Mouse (Mus musculus) midbrain, embryonic 11.5 days (tissue): ENCODE measurements at regions not wholly inside any gene's neighbourhood (a gene's known extent, or its start where the extent isn't known, plus 50 kb on each side); places are given as distances from the start of the nearest gene placed in this dataset.

Experiments
- ATAC-seq: fragments of 200-750 bp; cut with Nextera tagmentation; 2 replicates; pipeline ENCODE4 v1.8.0; 2017; ENCODE audit warnings: moderate TSS enrichment, moderate library complexity; ENCODE audit not compliant: low FRiP score
- DNase-seq: peaks from one replicate; pipeline ENCODE4 v3.0.0; 2015; ENCODE audit warnings: low spot score; ENCODE audit errors: missing footprints
- H3K27ac ChIP-seq: fragments of 300-500 bp; sonication (generic); 2 replicates; pipeline ENCODE4 v1.5.1; 2014; ENCODE audit warnings: low read depth, low read length
- H3K27me3 ChIP-seq: fragments of 300-500 bp; sonication (generic); 2 replicates; pipeline ENCODE4 v1.6.1; 2014; ENCODE audit warnings: mild to moderate bottlenecking, low read length, moderate library complexity, mixed read lengths; ENCODE audit not compliant: control insufficient read depth, insufficient read depth
- H3K36me3 ChIP-seq: fragments of 300-500 bp; sonication (generic); 2 replicates; pipeline ENCODE4 v1.6.1; 2014; ENCODE audit warnings: mild to moderate bottlenecking, low read length, moderate library complexity, mixed read lengths; ENCODE audit not compliant: control insufficient read depth, insufficient read depth
- H3K4me1 ChIP-seq: fragments of 300-500 bp; sonication (generic); 2 replicates; pipeline ENCODE4 v1.6.1; 2014; ENCODE audit warnings: low read length; ENCODE audit not compliant: control insufficient read depth, insufficient read depth
- H3K4me2 ChIP-seq: fragments of 300-500 bp; sonication (generic); 2 replicates; pipeline ENCODE4 v1.6.1; 2014; ENCODE audit warnings: mild to moderate bottlenecking, moderate library complexity
- H3K4me3 ChIP-seq: fragments of 300-500 bp; sonication (generic); 2 replicates; pipeline ENCODE4 v1.5.1; 2014; ENCODE audit warnings: low read depth, low read length
- H3K9ac ChIP-seq: fragments of 300-500 bp; sonication (generic); 2 replicates; pipeline ENCODE4 v1.6.1; 2014; ENCODE audit warnings: low read length
- H3K9me3 ChIP-seq: fragments of 300-500 bp; sonication (generic); 2 replicates; pipeline ENCODE4 v1.6.1; 2016; ENCODE audit warnings: low read length; ENCODE audit not compliant: control insufficient read depth
- WGBS: fragments of 180-500 bp; shearing (Covaris S2); extraction: QIAGEN DNeasy Blood & Tissue Kit; methylation state at CpG from one replicate; pipeline ENCODE4 v1.1.7; 2014; 5-methylcytosine and 5-hydroxymethylcytosine counted together

DNA sequence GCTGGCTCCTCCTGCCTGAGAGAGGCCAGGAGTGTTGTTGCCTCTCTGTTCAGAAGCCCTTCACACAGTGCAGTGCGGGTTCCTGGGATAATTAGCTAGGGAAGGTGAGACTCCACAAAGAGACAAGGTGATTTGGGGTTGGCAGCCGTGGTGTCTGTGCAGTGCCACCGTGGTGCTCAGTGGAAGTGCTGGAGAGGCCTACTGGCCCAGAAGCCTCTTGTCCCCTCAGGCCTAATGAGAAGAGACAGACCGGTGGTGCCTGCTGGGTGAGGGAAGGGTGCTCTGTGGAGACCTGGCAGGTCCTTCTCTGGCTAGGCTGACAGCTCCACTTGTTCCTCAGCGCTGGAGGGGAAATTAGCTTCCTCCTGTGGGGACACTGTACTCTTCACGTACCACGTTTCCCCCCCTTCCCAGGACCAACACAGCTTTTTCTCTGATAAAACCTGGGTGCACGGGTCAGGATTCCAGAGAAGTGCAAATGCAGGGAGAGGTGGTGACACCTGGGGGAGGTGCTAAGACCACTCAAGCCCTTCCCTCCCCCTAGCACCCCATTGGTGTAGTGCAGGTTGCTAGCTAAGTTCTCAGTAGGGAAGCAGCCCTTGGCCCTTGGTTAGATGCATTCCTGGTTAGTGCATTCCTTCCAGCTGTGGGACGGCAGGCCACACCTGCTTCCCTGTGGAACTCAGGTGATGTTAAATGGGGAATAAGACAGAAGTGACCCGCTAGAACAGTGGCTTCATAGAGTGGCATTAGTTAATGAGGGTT is 129.2 kb upstream of the Gjb5 start:
- ATAC-seq: no peak
- Histone ChIP-seq H3K9me3 (no peaks in the 10 kb centered on the region), H3K36me3 (no peaks in the 10 kb centered on the region), H3K27ac (no peak overlapping the region), H3K4me3 (no peak overlapping the region), H3K27me3 (no peaks in the 10 kb centered on the region), H3K4me2 (no peak overlapping the region), H3K4me1 (no peaks in the 10 kb centered on the region), H3K9ac (no peak overlapping the region)
- no peak for DNase-seq
- 44% methylated on average over 10 of the region's 10 CpGs for WGBS

GRCm38 (mm10) chr4:127485238-127485637 is 127.3 kb upstream of the Gjb5 start:
- no peak for ATAC-seq
- Histone ChIP-seq H3K9me3 (no peaks in the 10 kb centered on the region), H3K4me3 (no peak overlapping the region)

DNA sequence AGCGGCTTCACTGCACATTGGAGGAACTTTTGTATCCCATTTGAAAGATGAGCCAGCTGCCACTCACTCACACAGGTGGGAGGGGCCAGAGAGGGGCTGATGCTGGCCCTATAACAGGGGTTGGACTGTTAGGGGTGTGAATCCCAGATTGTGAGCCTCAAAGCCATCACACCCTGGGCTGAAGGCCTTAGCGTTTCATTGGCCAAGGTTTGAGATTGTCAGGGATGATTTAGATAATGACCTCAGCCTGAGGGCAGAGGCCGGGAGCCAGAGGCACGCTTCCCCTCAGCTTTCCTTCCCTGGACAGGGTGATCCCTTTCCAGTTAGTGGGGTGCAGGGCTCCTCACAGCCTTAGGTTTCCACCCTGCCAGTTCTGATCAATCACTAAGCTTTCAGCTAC is 124.5 kb upstream of the Gjb5 start:
- DNase-seq (no peak), ATAC-seq (no peak)
- Histone ChIP-seq H3K4me3 (no peak overlapping the region), H3K27me3 (no peaks in the 10 kb centered on the region), H3K9ac (no peak overlapping the region), H3K36me3 (no peaks in the 10 kb centered on the region), H3K9me3 (no peaks in the 10 kb centered on the region), H3K4me1 (no peaks in the 10 kb centered on the region), H3K4me2 (no peak overlapping the region), H3K27ac (no peak overlapping the region)
- 66% methylated on average over 4 of the region's 4 CpGs for WGBS

More at GRCm38 (mm10) chr4:127485238-127485637, 127.3 kb upstream of the Gjb5 start:
- WGBS: 80% methylated on average over 5 of the region's 5 CpGs
- no peaks in the 10 kb centered on the region for H3K4me1 ChIP-seq
- H3K27ac ChIP-seq: no peak overlapping the region
- H3K36me3 ChIP-seq: no peaks in the 10 kb centered on the region
- H3K4me2 ChIP-seq: no peak overlapping the region
- H3K9ac ChIP-seq: no peak overlapping the region
- no peaks in the 10 kb centered on the region for H3K27me3 ChIP-seq
- DNase-seq: no peak

GRCm38 (mm10) chr4:127480339-127480738 is 122.4 kb upstream of the Gjb5 start:
- 75% methylated on average over 5 of the region's 5 CpGs for WGBS
- no peak for ATAC-seq

DNA sequence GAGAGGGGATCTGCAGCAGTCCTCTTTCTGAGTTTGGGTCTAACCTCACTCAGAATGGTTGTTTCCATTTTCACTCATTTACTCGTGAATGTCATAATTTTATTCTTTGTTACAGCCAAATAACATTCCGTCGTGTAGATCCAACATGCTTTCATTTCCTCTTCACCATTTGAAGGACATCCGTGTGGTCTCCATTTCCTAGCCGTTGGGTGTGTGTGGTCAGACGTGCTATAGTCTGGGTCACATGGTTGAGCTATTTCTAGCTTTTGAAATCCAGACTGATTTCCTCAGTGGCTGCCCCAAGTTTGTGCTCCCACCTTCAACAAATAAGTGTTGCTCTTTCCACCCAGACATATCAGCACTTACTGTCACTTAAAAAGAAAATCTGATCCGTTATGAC is 111.9 kb upstream of the Gjb5 start:
- no peak for DNase-seq
- H3K9ac ChIP-seq: no peak overlapping the region
- no peak overlapping the region for H3K4me3 ChIP-seq
- H3K27ac ChIP-seq: no peak overlapping the region
- WGBS: 89% methylated on average over 7 of the region's 7 CpGs
- no peak for ATAC-seq
- H3K27me3 ChIP-seq: no peaks in the 10 kb centered on the region
- H3K9me3 ChIP-seq: no peaks in the 10 kb centered on the region
- no peaks in the 10 kb centered on the region for H3K36me3 ChIP-seq
- H3K4me2 ChIP-seq: no peak overlapping the region
- no peaks in the 10 kb centered on the region for H3K4me1 ChIP-seq

More at GRCm38 (mm10) chr4:127480339-127480738, 122.4 kb upstream of the Gjb5 start:
- Histone ChIP-seq H3K36me3 (no peaks in the 10 kb centered on the region), H3K4me3 (no peak overlapping the region), H3K9me3 (no peaks in the 10 kb centered on the region), H3K4me2 (no peak overlapping the region), H3K4me1 (no peaks in the 10 kb centered on the region), H3K9ac (no peak overlapping the region), H3K27me3 (no peaks in the 10 kb centered on the region), H3K27ac (no peak overlapping the region)
- no peak for DNase-seq

GRCm38 (mm10) chr4:127454511-127455119 is 96.6 kb upstream of the Gjb5 start:
- ATAC-seq: no peak
- Histone ChIP-seq H3K4me3 (no peak overlapping the region), H3K27me3 (no peaks in the 10 kb centered on the region), H3K4me1 (no peaks in the 10 kb centered on the region), H3K9ac (no peak overlapping the region), H3K36me3 (no peaks in the 10 kb centered on the region), H3K27ac (no peak overlapping the region), H3K4me2 (no peak overlapping the region), H3K9me3 (no peaks in the 10 kb centered on the region)
- DNase-seq: no peak
- 93% methylated on average over 11 of the region's 11 CpGs for WGBS

DNA sequence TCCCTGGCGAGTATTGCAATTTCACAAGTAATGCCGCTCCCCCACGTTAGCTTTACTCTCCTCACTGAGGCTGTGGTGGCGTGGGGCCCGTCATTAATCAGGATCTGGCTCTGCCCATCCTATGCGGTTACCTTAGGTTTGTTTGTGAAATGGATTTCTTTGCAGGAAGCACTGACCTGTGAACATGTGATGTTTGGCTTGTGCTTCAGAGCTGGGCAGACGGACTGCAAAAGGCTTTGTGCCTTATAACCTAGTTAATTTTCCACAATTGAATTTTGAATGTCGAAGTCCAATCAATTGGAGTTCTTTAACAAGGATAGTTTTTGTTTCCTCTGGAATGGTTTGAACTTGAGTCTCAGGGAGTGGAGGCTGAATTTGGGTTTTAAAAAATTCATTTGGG is 94.1 kb upstream of the Gjb5 start:
- 73% methylated on average over 8 of the region's 8 CpGs for WGBS
- no peak overlapping the region for H3K4me3 ChIP-seq
- H3K9me3 ChIP-seq: no peaks in the 10 kb centered on the region
- H3K27ac ChIP-seq: no peak overlapping the region
- no peaks in the 10 kb centered on the region for H3K27me3 ChIP-seq
- H3K4me1 ChIP-seq: no peaks in the 10 kb centered on the region
- H3K36me3 ChIP-seq: no peaks in the 10 kb centered on the region
- H3K4me2 ChIP-seq: no peak overlapping the region
- no peak overlapping the region for H3K9ac ChIP-seq
- ATAC-seq (no peak), DNase-seq (no peak)

- Histone ChIP-seq H3K9ac (no peak overlapping the region), H3K4me3 (no peak overlapping the region), H3K27ac (no peak overlapping the region), H3K4me2 (no peak overlapping the region), H3K27me3 (no peaks in the 10 kb centered on the region), H3K4me1 (no peaks in the 10 kb centered on the region), H3K36me3 (no peaks in the 10 kb centered on the region), H3K9me3 (no peaks in the 10 kb centered on the region)
- 63% methylated on average over 3 of the region's 3 CpGs for WGBS
- no peak for ATAC-seq
- DNase-seq: no peak
These were observed 87.3 kb upstream of the Gjb5 start for GRCm38 (mm10) chr4:127445300-127445699.

- DNase-seq: no peak
- WGBS: 88% methylated on average over 1 of the region's 1 CpGs
- Histone ChIP-seq H3K4me1 (no peaks in the 10 kb centered on the region), H3K27ac (no peak overlapping the region), H3K9me3 (no peaks in the 10 kb centered on the region), H3K27me3 (no peaks in the 10 kb centered on the region), H3K36me3 (no peaks in the 10 kb centered on the region), H3K4me3 (no peak overlapping the region), H3K4me2 (no peak overlapping the region), H3K9ac (no peak overlapping the region)
- 0 out of 2 replicates have a peak, but pooled peaks have one; percentile 11 for ATAC-seq
These were observed 86.1 kb upstream of the Gjb5 start for GRCm38 (mm10) chr4:127444056-127444455.
